Comparison of ENCODE assay signal across 20 mouse cellular contexts in genomic region chr16:10377286-10377685, GRCm38 (mm10). TPM values are rescaled to one million over a fixed set of nuclear protein-coding genes. Genes with fewer than 3 reads are reported as not detected.
"Had no signal": no experiment of that assay in that cellular context is flagged by ENCODE, and none has a peak within 500 bp of the region (broad histone marks: within the 10 kb centered on the region; RNA-seq: fewer than 3 reads in every experiment).

No protein-coding gene starts in this region.

- H3K27ac ChIP-seq: midbrain, embryonic 10.5 days; midbrain, embryonic 12.5 days; neural tube, embryonic 13.5 days; neural tube, embryonic 15.5 days had no signal

- ATAC-seq: midbrain, embryonic 16.5 days had no signal

- H3K36me3 ChIP-seq: midbrain, embryonic 10.5 days; midbrain, embryonic 12.5 days; neural tube, embryonic 13.5 days; neural tube, embryonic 15.5 days had no signal

- H3K9me3 ChIP-seq: midbrain, embryonic 10.5 days; midbrain, embryonic 12.5 days; neural tube, embryonic 13.5 days; neural tube, embryonic 15.5 days had no signal

- DNase-seq: lung, adult 18-20 months; lung, embryonic 14.5 days; lung, postnatal 10 days; lung, postnatal 4 days; midbrain, embryonic 14.5 days; retina, postnatal 1 day; right cerebral cortex, adult 18-20 months; right cerebral cortex, postnatal 25 days; right cerebral cortex, postnatal 4 days; spleen, adult 18-20 months; thymus, adult 2 months; thymus, postnatal 25 days; thymus, postnatal 4 days had no signal

- H3K9ac ChIP-seq: lung, embryonic 14.5 days; midbrain, embryonic 12.5 days; neural tube, embryonic 13.5 days; neural tube, embryonic 15.5 days had no signal

- H3K27me3 ChIP-seq: midbrain, embryonic 12.5 days; neural tube, embryonic 13.5 days; neural tube, embryonic 15.5 days had no signal

- H3K4me2 ChIP-seq: lung, embryonic 14.5 days; midbrain, embryonic 12.5 days; neural tube, embryonic 13.5 days; neural tube, embryonic 15.5 days had no signal

- H3K4me3 ChIP-seq: midbrain, embryonic 10.5 days; midbrain, embryonic 12.5 days; neural tube, embryonic 13.5 days; neural tube, embryonic 15.5 days had no signal

RNA-seq across cellular contexts. Expression of gene Tekt5, which starts 18.0 kb away (rescaled TPM):
- total RNA-seq: megakaryocyte, adult 5-6 weeks; megakaryocyte-erythroid progenitor cell, adult 5-6 weeks had no signal
- polyA plus RNA-seq: midbrain, embryonic 10.5 days had no signal
